Mouse (Mus musculus): Measurements from ENCODE around the gene Prkar2b.
"Not testable (repeated sequence)": the region's sequence is repeated elsewhere in the genome, so short reads cannot be mapped to it uniquely, and the experiment has no call there.

Prkar2b gene

GRCm38 (mm10) chr12:32059707-32060106 is 1.4 kb downstream of the Prkar2b start:
- no peak for DNase-seq

GRCm38 (mm10) chr12:32059135-32059534 is 2.0 kb downstream of the Prkar2b start:
- no peak for DNase-seq

GRCm38 (mm10) chr12:32057461-32058199 is 3.5 kb downstream of the Prkar2b start:
- no peak for DNase-seq

- DNase-seq = no peak
Measured at GRCm38 (mm10) chr12:32055797-32056196, 5.3 kb downstream of the Prkar2b start.

- no peak for DNase-seq
Measured at GRCm38 (mm10) chr12:32054476-32055166, 6.5 kb downstream of the Prkar2b start.

- no peak for DNase-seq
Measured at GRCm38 (mm10) chr12:32053637-32054366, 7.3 kb downstream of the Prkar2b start.

GRCm38 (mm10) chr12:32052882-32053281 is 8.2 kb downstream of the Prkar2b start:
- DNase-seq = no peak

GRCm38 (mm10) chr12:32050165-32050564 is 10.9 kb downstream of the Prkar2b start:
- DNase-seq = no peak

- DNase-seq = no peak
Measured at GRCm38 (mm10) chr12:32045566-32046330, 15.3 kb downstream of the Prkar2b start.

- no peak for DNase-seq
Measured at GRCm38 (mm10) chr12:32044487-32045134, 16.5 kb downstream of the Prkar2b start.

- no peak for DNase-seq
Measured at GRCm38 (mm10) chr12:32033536-32033935, 27.6 kb downstream of the Prkar2b start.

- DNase-seq = no peak
Measured at GRCm38 (mm10) chr12:32032917-32033316, 28.2 kb downstream of the Prkar2b start.

GRCm38 (mm10) chr12:32018376-32018750 is 42.7 kb downstream of the Prkar2b start:
- no peak for DNase-seq

- peak; percentile 21 to 44 for DNase-seq
Measured at GRCm38 (mm10) chr12:32017636-32018375, 43.3 kb downstream of the Prkar2b start.

GRCm38 (mm10) chr12:32016472-32016871 is 44.6 kb downstream of the Prkar2b start:
- DNase-seq = no peak

- DNase-seq = no peak
Measured at GRCm38 (mm10) chr12:32015268-32015769, 45.8 kb downstream of the Prkar2b start.

- DNase-seq = no peak
Measured at GRCm38 (mm10) chr12:32014811-32015210, 46.3 kb downstream of the Prkar2b start.

- DNase-seq = no peak
Measured at GRCm38 (mm10) chr12:32012169-32012568, 48.9 kb downstream of the Prkar2b start.

GRCm38 (mm10) chr12:32011128-32011527 is 50.0 kb downstream of the Prkar2b start:
- DNase-seq = no peak

GRCm38 (mm10) chr12:32009985-32010369 is 51.1 kb downstream of the Prkar2b start:
- not testable (repeated sequence) for DNase-seq

- no peak for DNase-seq
Measured at GRCm38 (mm10) chr12:32009267-32009984, 51.7 kb downstream of the Prkar2b start.
